ENCODE assay signal across 12 mouse cellular contexts in the genomic region with DNA sequence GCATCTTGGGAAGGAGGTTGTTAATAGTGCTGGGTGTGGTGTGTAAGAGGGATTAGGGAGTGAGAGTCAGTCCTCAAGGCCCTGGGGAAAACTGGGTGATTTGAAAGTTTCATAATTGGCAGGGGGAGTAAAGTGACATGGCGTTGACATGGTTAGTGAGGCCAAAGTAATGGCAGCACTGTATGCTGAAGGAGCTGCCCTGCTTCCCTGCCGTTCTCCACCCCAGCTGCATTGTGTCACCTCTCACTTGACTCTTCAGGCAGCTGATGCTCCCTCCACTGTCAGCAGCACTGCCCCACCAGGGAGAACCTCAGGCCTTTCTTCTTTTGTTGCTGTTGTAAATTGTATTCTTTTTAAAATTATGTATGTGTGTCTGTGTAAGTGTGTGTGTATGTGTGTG.
DNase-seq lines count a peak whose midpoint lies in the region; ATAC-seq and TF ChIP-seq lines count a peak whose summit lies in the region.
"Had no signal": no experiment of that assay in that cellular context is flagged by ENCODE, and none has a peak within 500 bp of the region (broad histone marks: within the 10 kb centered on the region; RNA-seq: fewer than 3 reads in every experiment).

No protein-coding gene starts in this region.

- no peaks in the 10 kb centered on the region for H3K36me3 ChIP-seq in liver, embryonic 12.5 days
- 0 out of 2 replicates have a peak, but pooled peaks cover 2% of the 10 kb centered on the region for H3K36me3 ChIP-seq in liver, postnatal 0 days (replicated peaks; ENCODE audit: insufficient read depth, low read length)
- H3K36me3 ChIP-seq: heart, embryonic 15.5 days had no signal

- TF ChIP-seq CTCF in liver, postnatal 0 days (IDR thresholded peaks at IDR 0.05; ENCODE audit: low read depth): no peak

- no peak overlapping the region for H3K9ac ChIP-seq in liver, embryonic 12.5 days
- H3K9ac ChIP-seq in liver, postnatal 0 days (replicated peaks): no peak overlapping the region
- H3K9ac ChIP-seq: heart, embryonic 15.5 days had no signal

- no peak for TF ChIP-seq EP300 in liver, postnatal 0 days (IDR thresholded peaks at IDR 0.05; ENCODE audit: low read depth)

- WGBS in liver, embryonic 12.5 days (ENCODE audit: insufficient replicate concordance): 80% methylated on average over 2 of the region's 2 CpGs
- 60% methylated on average over 2 of the region's 2 CpGs for WGBS in liver, postnatal 0 days (ENCODE audit: insufficient replicate concordance)

- no peaks in the 10 kb centered on the region for H3K9me3 ChIP-seq in liver, embryonic 12.5 days (replicated peaks)
- no peaks in the 10 kb centered on the region for H3K9me3 ChIP-seq in liver, postnatal 0 days (ENCODE audit: low read length)
- H3K9me3 ChIP-seq: heart, embryonic 15.5 days had no signal

- H3K27ac ChIP-seq in liver, embryonic 12.5 days: peak overlapping the region; percentile 30; the same call in 1 of the 2 replicates
- H3K27ac ChIP-seq in liver, postnatal 0 days (ENCODE audit: low read depth): no peak overlapping the region
- H3K27ac ChIP-seq: heart, embryonic 15.5 days had no signal

- ATAC-seq in liver, embryonic 12.5 days: no peak
- ATAC-seq in liver, postnatal 0 days: no peak
- ATAC-seq: intestine, embryonic 16.5 days had no signal

- H3K4me2 ChIP-seq in liver, embryonic 12.5 days: no peak overlapping the region
- no peak overlapping the region for H3K4me2 ChIP-seq in liver, postnatal 0 days (ENCODE audit: low read depth, low read length)
- H3K4me2 ChIP-seq: heart, embryonic 15.5 days had no signal

- H3K4me3 ChIP-seq in liver, embryonic 12.5 days: no peak overlapping the region
- no peak overlapping the region for H3K4me3 ChIP-seq in liver, postnatal 0 days (ENCODE audit: low read depth, low read length)
- H3K4me3 ChIP-seq: heart, embryonic 15.5 days had no signal

- peaks cover 94% of the 10 kb centered on the region for H3K4me1 ChIP-seq in liver, embryonic 12.5 days
- H3K4me1 ChIP-seq in liver, postnatal 0 days (ENCODE audit: insufficient read depth): peaks cover 47% of the 10 kb centered on the region

- no peaks in the 10 kb centered on the region for H3K27me3 ChIP-seq in liver, embryonic 12.5 days (replicated peaks)
- H3K27me3 ChIP-seq in liver, postnatal 0 days (ENCODE audit: insufficient read depth, low read length): no peaks in the 10 kb centered on the region
- H3K27me3 ChIP-seq: heart, embryonic 15.5 days had no signal

- peak; percentile 36 for DNase-seq in embryo, embryonic 10 days (ENCODE audit: low spot score)
- DNase-seq in embryo, embryonic 9.5 days (ENCODE audit: extremely low spot score): no peak
- no peak for DNase-seq in liver, postnatal 0 days
- peak; percentile 52 for DNase-seq in thymus, postnatal 14 days
- no peak for DNase-seq in thymus, postnatal 25 days
- DNase-seq in adrenal gland, postnatal 4 days (ENCODE audit: low spot score in 2 of 2): no peak
- DNase-seq in frontal cortex, postnatal 36 days (ENCODE audit: low spot score in 2 of 2): no peak
- DNase-seq: cerebellum, adult 9-11 months; gastrocnemius, postnatal 10 days had no signal

Comparison
In these comparisons a context has a peak if more than half of its experiments do, and no peak if none do; other contexts are left out.
1. DNase-seq: peak in embryo, embryonic 10 days (single experiment) and thymus, postnatal 14 days (single experiment); none in embryo, embryonic 9.5 days (single experiment), liver, postnatal 0 days (single experiment), thymus, postnatal 25 days (single experiment), adrenal gland, postnatal 4 days (0 of 2) and frontal cortex, postnatal 36 days (0 of 2).